In genomic region chr19:37836900-37837299, GRCm38 (mm10) we compare ENCODE assay signal across 17 mouse cellular contexts.
A peak's percentile ranks its signal among the peaks of the same experiment; 100 is the strongest.
DNase-seq lines count a peak whose midpoint lies in the region; ATAC-seq lines count a peak whose summit lies in the region.
"Had no signal": no experiment of that assay in that cellular context is flagged by ENCODE, and none has a peak within 500 bp of the region (broad histone marks: within the 10 kb centered on the region; RNA-seq: fewer than 3 reads in every experiment).

No protein-coding gene starts in this region.

- ATAC-seq in kidney, embryonic 14.5 days (ENCODE audit: low FRiP score, low TSS enrichment): no peak
- ATAC-seq in midbrain, embryonic 11.5 days (ENCODE audit: low FRiP score): no peak
- ATAC-seq: activated CD4-positive, CD25-positive, alpha-beta regulatory T cell, adult 4 months; forebrain, embryonic 16.5 days; lung, postnatal 0 days had no signal

- no peaks in the 10 kb centered on the region for H3K9me3 ChIP-seq in kidney, embryonic 14.5 days (ENCODE audit: control insufficient read depth, low read length)
- H3K9me3 ChIP-seq in midbrain, embryonic 11.5 days (ENCODE audit: control insufficient read depth, low read length): no peaks in the 10 kb centered on the region
- H3K9me3 ChIP-seq: G1E; hindbrain, embryonic 13.5 days; neural tube, embryonic 15.5 days had no signal

- H3K4me2 ChIP-seq in kidney, embryonic 14.5 days (replicated peaks; ENCODE audit: low read depth, low read length): no peak overlapping the region
- H3K4me2 ChIP-seq in midbrain, embryonic 11.5 days: no peak overlapping the region
- H3K4me2 ChIP-seq: hindbrain, embryonic 13.5 days; neural tube, embryonic 15.5 days had no signal

- H3K27me3 ChIP-seq in kidney, embryonic 14.5 days (ENCODE audit: control insufficient read depth, insufficient read depth, low read length): no peaks in the 10 kb centered on the region
- H3K27me3 ChIP-seq in midbrain, embryonic 11.5 days (ENCODE audit: control insufficient read depth, insufficient read depth, low read length): no peaks in the 10 kb centered on the region
- H3K27me3 ChIP-seq: hindbrain, embryonic 13.5 days; neural tube, embryonic 15.5 days had no signal

- no peak overlapping the region for H3K27ac ChIP-seq in kidney, embryonic 14.5 days (ENCODE audit: low read depth, low read length)
- H3K27ac ChIP-seq in midbrain, embryonic 11.5 days (ENCODE audit: low read depth, low read length): no peak overlapping the region
- H3K27ac ChIP-seq: hindbrain, embryonic 13.5 days; neural tube, embryonic 15.5 days had no signal

- H3K4me3 ChIP-seq in kidney, embryonic 14.5 days (ENCODE audit: low read length): no peak overlapping the region
- H3K4me3 ChIP-seq in midbrain, embryonic 11.5 days (ENCODE audit: low read depth, low read length): no peak overlapping the region
- H3K4me3 ChIP-seq: hindbrain, embryonic 13.5 days; neural tube, embryonic 15.5 days had no signal

- 45% methylated on average over 5 of the region's 5 CpGs for WGBS in kidney, embryonic 14.5 days
- WGBS in midbrain, embryonic 11.5 days: 56% methylated on average over 5 of the region's 5 CpGs

- no peaks in the 10 kb centered on the region for H3K4me1 ChIP-seq in kidney, embryonic 14.5 days (ENCODE audit: control insufficient read depth, insufficient read depth, low read length)
- no peaks in the 10 kb centered on the region for H3K4me1 ChIP-seq in midbrain, embryonic 11.5 days (ENCODE audit: control insufficient read depth, insufficient read depth, low read length)
- H3K4me1 ChIP-seq: hindbrain, embryonic 13.5 days; neural tube, embryonic 15.5 days had no signal

- H3K9ac ChIP-seq in kidney, embryonic 14.5 days (ENCODE audit: low read depth, low read length): no peak overlapping the region
- no peak overlapping the region for H3K9ac ChIP-seq in midbrain, embryonic 11.5 days (ENCODE audit: low read length)
- H3K9ac ChIP-seq: hindbrain, embryonic 13.5 days; neural tube, embryonic 15.5 days had no signal

- DNase-seq in embryo, embryonic 10 days (ENCODE audit: low spot score): peak; percentile 23
- DNase-seq in embryo, embryonic 10.5 days (ENCODE audit: low spot score): no peak
- DNase-seq in kidney, postnatal 10 days: peak; percentile 21
- DNase-seq in 416B (ENCODE audit: low read depth): peak; percentile 42
- peak; percentile 21 to 35 for DNase-seq in kidney, postnatal 4 days
- DNase-seq in midbrain, embryonic 11.5 days (ENCODE audit: low spot score, missing footprints): no peak
- DNase-seq in T-cell, adult 2 months (ENCODE audit: low spot score): no peak
- DNase-seq: cerebellum, adult 11-12 months; embryo, embryonic 11 days; thymus, adult 18-20 months had no signal

- H3K36me3 ChIP-seq in kidney, embryonic 14.5 days (ENCODE audit: control insufficient read depth, insufficient read depth, low read length): no peaks in the 10 kb centered on the region
- no peaks in the 10 kb centered on the region for H3K36me3 ChIP-seq in midbrain, embryonic 11.5 days (ENCODE audit: control insufficient read depth, insufficient read depth, low read length)
- H3K36me3 ChIP-seq: G1E; hindbrain, embryonic 13.5 days; neural tube, embryonic 15.5 days had no signal

Comparison
In these comparisons a context has a peak if more than half of its experiments do, and no peak if none do; other contexts are left out.
1. DNase-seq: peak in embryo, embryonic 10 days (single experiment), kidney, postnatal 10 days (single experiment), 416B (single experiment) and kidney, postnatal 4 days (2 of 2); none in embryo, embryonic 10.5 days (single experiment), midbrain, embryonic 11.5 days (single experiment) and T-cell, adult 2 months (single experiment).